Mouse (Mus musculus) right cerebral cortex, adult 2 months (tissue): ENCODE measurements around the gene Arhgef7.
"Not testable (repeated sequence)": the region's sequence is repeated elsewhere in the genome, so short reads cannot be mapped to it uniquely, and the experiment has no call there.

ENCODE experiments used
- DNase-seq, 2 experiments: peaks; one replicate each; pipeline ENCODE4 v3.0.0; 2021 to 2022; ENCODE audit warnings: low spot score in 2 of 2

Gene Arhgef7

GRCm38 (mm10) chr8:11834200-11834599 lies 106.7 kb downstream of the Arhgef7 start:
- DNase-seq = no peak

GRCm38 (mm10) chr8:11834691-11835090 lies 107.2 kb downstream of the Arhgef7 start:
- no peak for DNase-seq

- no peak for DNase-seq
These were observed 112.7 kb downstream of the Arhgef7 start, which contains the start of gene Tex29 for GRCm38 (mm10) chr8:11840174-11840573. TSS of gene Tex29 (plus strand) at chr8:11840474.

GRCm38 (mm10) chr8:11841571-11841970 lies 114.0 kb downstream of the Arhgef7 start:
- DNase-seq = no peak

- no peak for DNase-seq
These were observed 115.2 kb downstream of the Arhgef7 start for GRCm38 (mm10) chr8:11842757-11843156.

- DNase-seq = no peak
These were observed 116.3 kb downstream of the Arhgef7 start for GRCm38 (mm10) chr8:11843677-11844315.

- no peak for DNase-seq
These were observed 116.8 kb downstream of the Arhgef7 start for GRCm38 (mm10) chr8:11844316-11844685.

- DNase-seq = no peak
These were observed 119.3 kb downstream of the Arhgef7 start for GRCm38 (mm10) chr8:11846807-11847206.

- no peak for DNase-seq
These were observed 140.3 kb downstream of the Arhgef7 start for GRCm38 (mm10) chr8:11867832-11868231.

GRCm38 (mm10) chr8:11874227-11874626 lies 146.7 kb downstream of the Arhgef7 start:
- DNase-seq = not testable (repeated sequence)

- no peak for DNase-seq
These were observed 157.1 kb downstream of the Arhgef7 start for GRCm38 (mm10) chr8:11884646-11885045.
